Mouse (Mus musculus): Measurements from ENCODE around the gene Fyb2.

Fyb2 gene

DNA sequence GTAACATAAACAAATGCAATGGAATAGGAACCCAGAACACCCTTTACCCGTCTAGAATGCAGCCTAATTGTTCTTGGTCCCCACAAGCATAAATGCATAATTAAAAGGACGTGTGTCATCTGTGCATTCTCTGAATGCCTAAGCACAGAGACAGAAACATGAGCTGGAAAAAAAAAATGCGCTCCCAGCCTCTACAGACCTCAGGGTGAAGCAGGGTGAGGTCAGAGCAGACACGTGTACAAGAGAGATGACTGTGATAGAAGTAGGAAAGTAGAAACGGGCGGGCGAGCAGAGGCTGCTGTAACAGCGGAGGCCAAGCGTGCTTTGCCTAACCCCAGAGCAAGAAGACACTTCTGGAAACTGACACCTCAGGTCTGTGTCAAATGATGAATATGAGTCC lies 22.8 kb downstream of the Fyb2 start:
- in situ Hi-C loops (cut with MboI; ENCODE audit: low sequenced_read_pairs): no loop called here

DNA sequence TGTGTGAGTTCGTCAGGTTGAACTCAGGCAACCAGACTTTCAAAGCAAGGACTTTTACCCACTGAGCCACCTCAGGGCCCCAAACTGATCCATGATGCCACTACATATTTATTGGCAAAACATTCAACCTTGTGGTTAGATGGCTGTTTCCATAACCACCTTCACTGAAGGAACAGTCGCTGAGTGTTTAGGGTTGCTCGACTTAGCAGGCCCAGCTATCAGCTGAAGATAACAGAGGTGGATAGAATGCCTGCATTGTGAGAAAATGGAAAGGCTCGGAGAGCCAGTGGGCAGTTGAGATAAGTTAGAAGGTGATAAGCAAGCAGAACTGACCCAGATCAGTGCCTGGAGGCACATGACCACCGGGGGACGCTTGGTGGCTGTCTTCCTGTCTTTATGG lies 26.3 kb downstream of the Fyb2 start:
- in situ Hi-C loops (cut with MboI; ENCODE audit: low sequenced_read_pairs): no loop called here

- in situ Hi-C loops (cut with MboI; ENCODE audit: low sequenced_read_pairs): no loop called here
Measured at GRCm38 (mm10) chr4:104941895-104942294, 28.6 kb downstream of the Fyb2 start.

DNA sequence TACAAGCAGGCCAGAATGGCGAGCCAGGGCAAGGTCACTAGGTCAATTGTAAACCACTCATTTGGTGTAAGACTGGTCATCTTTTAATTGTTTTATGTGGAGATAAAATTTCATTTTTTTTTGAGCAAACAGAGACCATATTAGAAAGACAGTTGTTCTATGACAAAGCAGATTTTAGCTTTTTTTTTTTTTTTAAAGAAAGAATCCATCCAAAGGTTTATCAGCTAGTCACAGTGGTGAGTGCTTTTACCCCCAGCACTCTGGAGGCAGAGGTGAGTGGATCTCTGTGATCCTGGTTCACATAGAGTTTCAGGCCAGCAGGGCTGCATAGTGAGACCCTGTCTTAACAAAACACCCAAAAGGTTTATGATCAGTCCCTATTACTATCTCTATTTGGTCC lies 31.2 kb downstream of the Fyb2 start:
- in situ Hi-C loops (cut with MboI; ENCODE audit: low sequenced_read_pairs): no loop called here

GRCm38 (mm10) chr4:104948886-104949285 lies 35.6 kb downstream of the Fyb2 start:
- in situ Hi-C loops (cut with MboI; ENCODE audit: low sequenced_read_pairs): no loop called here

- in situ Hi-C loops (cut with MboI; ENCODE audit: low sequenced_read_pairs): no loop called here
Measured at GRCm38 (mm10) chr4:104949304-104949703, 36.0 kb downstream of the Fyb2 start.

DNA sequence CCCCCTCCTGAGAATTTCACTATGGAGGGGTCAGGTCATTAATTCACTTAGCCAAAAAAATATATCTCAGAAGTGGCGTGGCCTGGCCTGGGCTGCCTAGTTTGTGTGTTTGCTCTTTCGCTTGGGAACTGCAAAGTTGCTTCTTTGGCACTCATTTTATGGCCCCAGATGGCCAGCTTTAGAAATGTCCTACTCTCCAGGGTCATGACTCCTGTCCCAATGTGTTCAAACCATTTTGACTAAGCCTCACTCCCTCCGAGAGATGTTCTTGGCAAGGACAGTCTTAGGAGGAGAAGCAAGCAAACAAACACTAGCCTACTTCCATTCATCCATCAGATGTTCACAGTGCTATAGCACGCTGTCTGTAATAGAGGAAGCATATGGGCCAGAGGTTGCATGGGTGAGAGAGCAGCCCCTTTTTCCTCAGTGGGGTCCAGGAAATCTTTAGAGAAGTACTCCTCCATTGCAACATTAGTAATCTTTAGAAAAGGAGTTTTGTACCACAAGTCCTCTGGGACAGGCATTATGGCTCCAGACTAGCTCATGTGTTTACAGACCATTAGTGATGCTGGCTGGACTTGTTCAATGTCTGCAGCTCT lies 38.1 kb downstream of the Fyb2 start:
- in situ Hi-C loops (cut with MboI; ENCODE audit: low sequenced_read_pairs): no loop called here

DNA sequence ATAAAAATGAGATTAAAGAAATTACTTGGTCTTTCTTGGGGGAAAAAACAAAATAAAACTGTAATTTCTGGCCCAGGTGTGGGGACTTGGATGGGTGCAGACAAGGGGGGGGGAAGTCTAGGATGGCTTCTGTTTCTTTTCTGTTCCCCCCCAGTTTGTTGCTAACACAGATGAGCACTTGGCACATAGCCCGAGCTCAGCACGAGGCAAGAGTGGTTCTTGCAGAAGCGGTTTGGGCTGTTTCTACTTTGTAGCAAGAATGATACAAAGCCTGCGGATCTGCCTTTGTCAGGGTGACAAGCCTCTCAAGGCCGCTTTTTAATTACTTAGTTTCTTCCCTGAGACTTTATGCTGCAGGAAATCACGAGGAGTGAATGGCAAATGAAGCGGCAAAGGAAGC lies 43.4 kb downstream of the Fyb2 start:
- in situ Hi-C loops (cut with MboI; ENCODE audit: low sequenced_read_pairs): no loop called here

DNA sequence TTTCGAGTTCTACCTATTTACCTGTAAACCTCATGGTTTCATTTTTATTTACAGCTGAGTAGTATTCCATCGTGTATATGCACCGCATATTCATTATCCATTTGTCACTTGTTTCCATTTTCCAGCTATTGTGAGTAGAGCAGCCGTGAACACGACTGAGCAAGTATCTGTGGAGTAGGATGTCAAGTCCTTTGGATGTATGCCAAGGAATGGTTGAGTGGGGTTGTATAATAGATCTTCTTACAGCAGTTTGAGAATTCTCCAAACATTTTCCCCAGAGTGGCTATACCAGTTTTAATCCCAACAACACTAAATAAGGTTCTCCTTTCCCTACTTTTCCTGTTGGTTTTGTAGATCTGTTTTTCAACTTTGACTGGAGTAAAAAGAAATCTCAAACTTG lies 48.2 kb downstream of the Fyb2 start:
- in situ Hi-C loops (cut with MboI; ENCODE audit: low sequenced_read_pairs): no loop called here

GRCm38 (mm10) chr4:104972606-104973005 lies 59.4 kb downstream of the Fyb2 start:
- in situ Hi-C loops (cut with MboI; ENCODE audit: low sequenced_read_pairs): no loop called here

DNA sequence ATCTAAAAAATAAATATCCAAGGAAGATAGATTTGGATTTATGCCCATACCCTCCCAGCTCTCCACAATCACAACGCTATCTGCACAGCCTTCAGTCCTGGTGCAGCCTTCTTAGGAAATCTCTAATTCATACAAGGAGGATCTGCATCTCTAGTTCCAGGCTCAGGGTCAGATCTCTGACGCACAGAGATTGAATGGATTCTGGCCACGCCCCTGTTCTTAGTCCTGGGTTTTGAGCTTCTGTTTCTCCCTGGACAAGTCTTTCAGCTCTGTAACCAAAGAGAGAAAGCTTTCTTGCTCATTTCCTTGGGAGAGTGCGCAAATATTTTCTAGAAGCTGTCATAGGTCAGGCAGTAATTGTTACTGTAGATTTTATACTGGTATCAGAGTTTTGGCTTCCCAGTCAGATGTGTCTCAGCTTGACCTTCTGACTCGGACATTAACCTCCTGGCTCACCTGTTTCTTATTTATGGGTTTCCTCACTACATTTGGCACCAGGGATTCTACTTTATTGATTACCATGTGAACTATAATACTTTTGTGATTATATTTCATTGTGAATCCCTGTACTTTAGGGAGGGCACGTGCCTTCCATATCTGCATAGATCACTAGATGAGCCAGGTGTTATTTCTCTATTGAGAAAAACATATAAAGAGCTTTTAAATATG lies 62.0 kb downstream of the Fyb2 start:
- in situ Hi-C loops (cut with MboI; ENCODE audit: low sequenced_read_pairs): no loop called here

- in situ Hi-C loops (cut with MboI; ENCODE audit: low sequenced_read_pairs): no loop called here
Measured at GRCm38 (mm10) chr4:104985960-104986632, 72.8 kb downstream of the Fyb2 start.

DNA sequence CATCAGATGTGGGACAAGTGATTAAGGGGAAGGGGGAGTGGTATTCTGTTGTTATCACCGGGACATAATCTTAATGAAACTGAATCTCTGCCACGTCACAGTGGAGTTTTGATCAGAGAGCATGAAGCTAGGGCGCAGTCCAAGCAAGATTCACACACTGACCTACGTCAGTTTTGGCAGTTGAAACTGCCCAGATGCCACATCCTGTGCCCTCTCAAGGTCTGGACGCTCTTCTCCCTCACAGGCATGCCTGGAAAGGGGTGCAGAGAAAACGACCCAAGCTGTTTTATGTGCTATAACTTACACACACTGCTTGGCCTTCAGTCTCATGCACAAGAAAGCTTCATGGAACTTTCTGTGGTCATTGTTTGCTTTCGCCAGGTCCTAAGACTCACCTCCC lies 74.4 kb downstream of the Fyb2 start:
- in situ Hi-C loops (cut with MboI; ENCODE audit: low sequenced_read_pairs): no loop called here

DNA sequence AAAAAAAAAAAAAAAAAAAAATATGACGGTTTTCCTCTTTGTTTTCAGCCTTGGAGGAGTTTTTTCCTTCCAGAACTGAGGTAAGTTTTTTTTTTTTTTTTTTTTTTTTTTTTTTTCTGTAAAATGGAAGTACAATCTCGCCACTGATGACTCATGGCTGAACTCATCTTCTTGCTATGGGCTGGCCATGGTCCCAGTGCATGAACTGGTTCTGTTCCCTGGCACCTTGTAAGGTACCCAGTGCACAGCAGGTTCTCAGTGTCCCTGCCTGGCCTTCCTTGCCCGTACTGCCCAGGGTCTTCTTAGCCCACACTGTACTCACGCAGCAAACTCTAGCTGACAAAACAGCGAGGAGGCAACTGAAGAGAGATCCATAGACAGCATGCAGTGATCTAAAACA lies 74.8 kb downstream of the Fyb2 start:
- in situ Hi-C loops (cut with MboI; ENCODE audit: low sequenced_read_pairs): no loop called here

GRCm38 (mm10) chr4:104988709-104989108 lies 75.5 kb downstream of the Fyb2 start:
- in situ Hi-C loops (cut with MboI; ENCODE audit: low sequenced_read_pairs): no loop called here

GRCm38 (mm10) chr4:104990016-104990415 lies 76.8 kb downstream of the Fyb2 start:
- in situ Hi-C loops (cut with MboI; ENCODE audit: low sequenced_read_pairs): no loop called here

DNA sequence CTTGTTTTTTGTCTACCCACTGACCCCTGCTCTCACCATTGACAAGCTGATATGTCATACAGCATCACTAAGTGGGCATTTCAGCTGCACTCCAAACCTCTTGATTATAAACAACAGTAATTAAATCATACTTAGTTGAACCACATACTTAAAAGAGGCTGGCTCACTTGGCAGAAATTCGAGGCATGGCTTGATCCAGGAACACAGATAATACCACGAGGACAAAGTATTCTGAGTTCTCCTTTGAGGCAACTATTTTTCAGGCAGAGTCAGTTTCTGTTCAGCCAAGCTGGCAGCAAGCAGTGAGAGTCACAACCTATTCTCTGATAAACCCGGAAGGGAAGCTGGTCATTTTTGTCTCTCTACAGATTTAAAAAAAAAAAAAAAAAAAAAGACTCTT lies 77.4 kb downstream of the Fyb2 start:
- in situ Hi-C loops (cut with MboI; ENCODE audit: low sequenced_read_pairs): no loop called here

DNA sequence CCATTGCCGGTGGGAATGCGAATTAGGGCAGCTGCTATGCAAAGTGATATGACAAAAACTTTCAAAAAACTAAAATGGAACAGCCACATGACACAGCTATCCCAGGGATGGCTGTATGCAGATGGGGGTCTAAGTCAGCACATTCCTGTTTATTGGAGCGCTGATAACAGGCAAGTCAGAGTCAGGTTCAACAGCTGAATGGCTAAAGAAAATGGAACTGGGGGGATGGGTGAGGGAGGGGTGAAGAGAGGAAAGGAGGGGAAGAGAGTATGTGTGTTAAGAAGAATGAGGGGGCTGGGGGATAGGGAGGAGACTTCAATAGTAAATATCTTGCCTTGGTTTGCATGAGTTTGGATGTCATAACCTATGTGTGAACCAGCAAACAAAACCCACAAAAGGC lies 79.0 kb downstream of the Fyb2 start:
- in situ Hi-C loops (cut with MboI; ENCODE audit: low sequenced_read_pairs): no loop called here

DNA sequence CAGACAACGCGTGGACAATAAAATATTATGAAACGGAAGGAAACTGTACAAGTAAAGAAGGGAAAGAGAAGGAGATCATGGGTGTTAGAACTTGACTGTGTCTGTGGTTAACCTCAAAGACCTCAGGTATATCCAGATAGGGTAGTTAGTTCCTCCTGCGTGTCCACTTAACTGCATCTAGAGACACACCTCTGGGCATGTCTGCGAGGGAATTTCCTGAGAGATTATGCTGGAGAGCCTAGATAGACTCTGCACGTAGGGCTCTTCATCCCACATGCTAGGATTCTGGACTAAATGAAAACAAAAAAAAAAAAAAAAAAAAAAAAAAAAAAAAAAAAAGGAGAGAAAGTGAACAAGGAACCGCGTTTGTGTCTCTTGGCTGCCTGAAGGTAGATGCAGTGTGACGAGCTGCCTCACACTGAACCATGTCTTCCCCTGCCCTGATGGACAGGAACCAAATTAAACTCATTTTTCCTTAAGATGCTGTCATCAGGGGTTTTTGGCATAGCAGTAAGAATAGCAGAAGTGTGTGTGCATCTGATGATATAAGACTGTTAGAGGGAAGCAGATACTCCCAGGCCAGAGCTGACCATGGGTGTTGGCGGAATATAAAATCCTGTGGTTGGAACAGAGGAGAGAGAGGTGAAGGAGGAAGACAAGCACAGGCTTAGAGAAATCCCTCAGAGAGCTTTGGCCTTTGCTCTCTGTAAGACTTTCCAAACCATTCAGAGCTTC lies 80.1 kb downstream of the Fyb2 start:
- in situ Hi-C loops (cut with MboI; ENCODE audit: low sequenced_read_pairs): no loop called here

DNA sequence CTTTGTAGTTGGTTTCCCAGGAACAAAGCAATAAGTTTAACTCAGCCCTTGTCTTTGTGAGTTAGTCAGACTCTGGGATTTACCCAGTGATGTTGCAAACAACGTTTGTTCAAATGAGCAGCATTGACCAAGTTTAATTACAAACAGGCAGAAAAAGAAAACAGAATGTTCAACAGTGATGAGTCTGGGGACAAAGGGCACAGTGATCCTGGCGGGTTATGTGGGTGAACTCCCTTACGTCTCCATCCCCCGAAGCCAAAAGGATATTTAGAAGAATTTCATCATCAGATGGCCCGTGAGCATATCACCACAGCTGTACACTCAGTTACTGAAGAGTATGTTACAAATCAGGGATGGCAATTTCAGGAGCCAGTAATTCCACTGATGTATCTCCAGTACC lies 86.4 kb downstream of the Fyb2 start:
- in situ Hi-C loops (cut with MboI; ENCODE audit: low sequenced_read_pairs): no loop called here

DNA sequence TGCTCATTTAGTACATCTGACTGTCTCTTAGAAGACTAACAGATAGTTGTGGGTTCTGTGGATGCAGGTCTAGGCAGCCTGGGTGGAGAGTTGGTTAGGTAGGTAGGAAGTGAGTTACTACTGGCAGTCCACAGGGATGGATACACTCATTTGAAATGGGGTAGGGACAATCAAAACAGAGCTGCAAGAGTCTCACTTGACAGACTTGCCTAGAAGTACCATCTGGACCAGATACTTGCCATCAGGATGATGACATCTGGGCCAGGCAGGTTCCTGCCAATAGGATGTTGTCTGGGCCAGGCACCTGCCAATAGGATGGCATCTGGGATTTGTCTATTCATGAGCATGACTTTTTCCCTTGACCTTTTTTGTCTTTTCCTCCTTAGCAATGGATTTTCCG lies 88.5 kb downstream of the Fyb2 start:
- in situ Hi-C loops (cut with MboI; ENCODE audit: low sequenced_read_pairs): no loop called here

DNA sequence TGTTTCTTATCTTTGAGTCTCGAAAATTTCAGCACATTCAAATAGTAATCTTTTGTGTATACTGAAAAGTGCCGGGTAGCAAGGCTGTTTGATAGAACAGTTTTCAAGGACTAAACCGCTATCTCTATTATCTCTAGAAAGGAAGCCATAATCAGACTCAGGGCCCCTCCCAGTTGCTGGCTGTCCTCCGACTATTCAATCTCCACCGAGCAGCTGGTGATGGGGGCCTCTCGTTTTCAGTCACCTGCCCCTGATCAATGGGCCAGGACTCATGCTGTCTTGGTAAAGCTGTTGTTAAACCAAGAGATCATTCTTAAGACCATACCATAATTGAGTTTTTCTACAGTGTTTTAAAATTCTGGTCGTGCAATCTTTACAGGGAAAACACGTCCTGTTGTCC lies 90.9 kb downstream of the Fyb2 start:
- in situ Hi-C loops (cut with MboI; ENCODE audit: low sequenced_read_pairs): no loop called here

All from CH12F3 (cell line).